Mouse (Mus musculus): ENCODE results near the gene Mybphl.

Gene Mybphl

GRCm38 (mm10) chr3:108410359-108410714, 45.6 kb downstream of the Mybphl start:
- peak; percentile 64 for DNase-seq (ENCODE audit: low spot score)

DNA sequence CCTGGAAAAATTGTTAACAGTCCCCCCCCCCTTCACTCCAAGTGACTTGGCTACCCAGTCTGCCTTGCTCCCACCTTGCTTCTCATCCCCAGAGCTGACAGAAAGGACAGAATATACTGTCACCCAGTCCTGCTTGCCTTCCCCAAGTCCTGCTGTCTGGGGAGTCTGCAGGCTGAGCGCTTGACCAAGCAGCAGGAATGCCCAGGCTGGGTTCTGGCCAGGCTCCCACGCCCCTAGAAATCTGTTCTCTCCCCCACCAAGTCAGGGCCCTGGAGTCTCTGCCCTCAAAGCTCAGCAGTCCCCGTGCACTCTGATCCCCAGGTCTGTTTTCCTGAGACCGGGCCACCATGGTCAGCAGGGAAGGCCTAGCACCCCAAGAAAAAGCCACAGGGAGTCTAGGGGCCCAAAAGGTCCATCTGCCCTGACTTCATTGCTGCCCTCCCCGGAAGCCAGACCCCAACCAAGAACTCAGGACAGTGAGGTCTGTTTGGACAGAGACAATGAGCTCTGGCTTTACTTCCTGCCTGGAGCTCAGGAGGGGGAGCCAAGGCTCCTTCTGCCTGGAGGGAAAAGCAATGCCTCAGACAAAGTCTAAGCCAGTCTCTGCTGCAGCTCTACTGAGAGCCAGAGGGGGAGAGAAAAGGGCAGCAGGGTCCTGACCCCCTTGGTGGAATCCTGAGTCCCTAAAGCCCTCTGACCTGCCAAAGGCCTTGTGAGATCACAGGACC, 46.5 kb downstream of the Mybphl start:
- DNase-seq (ENCODE audit: low spot score), result peak; percentile 47

- no peak for DNase-seq (ENCODE audit: low spot score)
Measured at GRCm38 (mm10) chr3:108411754-108412121, 47.0 kb downstream of the Mybphl start.

- DNase-seq (ENCODE audit: low spot score), result no peak
Measured at GRCm38 (mm10) chr3:108413634-108414360, 49.1 kb downstream of the Mybphl start.

GRCm38 (mm10) chr3:108414857-108415830, 50.4 kb downstream of the Mybphl start, which contains the start of gene Celsr2:
Gene Celsr2, minus strand, starts transcription at chr3:108415552.
- peak; percentile 66 for DNase-seq (ENCODE audit: low spot score)

- peak; percentile 92 for DNase-seq (ENCODE audit: low spot score)
Measured at GRCm38 (mm10) chr3:108415831-108416223, 51.1 kb downstream of the Mybphl start.

- no peak for DNase-seq (ENCODE audit: low spot score)
Measured at GRCm38 (mm10) chr3:108423006-108423405, 58.3 kb downstream of the Mybphl start.

GRCm38 (mm10) chr3:108423844-108424801, 59.4 kb downstream of the Mybphl start:
- DNase-seq (ENCODE audit: low spot score), result peak; percentile 53

GRCm38 (mm10) chr3:108424944-108425623, 60.4 kb downstream of the Mybphl start:
- DNase-seq (ENCODE audit: low spot score), result no peak

- DNase-seq (ENCODE audit: low spot score), result no peak
Measured at GRCm38 (mm10) chr3:108425624-108426018, 60.9 kb downstream of the Mybphl start.

Data from retina, embryonic 14.5 days (tissue).